Mouse (Mus musculus) neural tube, embryonic 12.5 days (tissue): ENCODE measurements around the gene Ap2a1. TPM values are rescaled to one million over a fixed set of nuclear protein-coding genes. Genes with fewer than 3 reads are reported as not detected.

Source experiments
- ATAC-seq: fragments of 200-750 bp; cut with Nextera tagmentation; 2 replicates; pipeline ENCODE4 v1.8.0; 2017; ENCODE audit warnings: low read depth, mild to moderate bottlenecking, moderate TSS enrichment, moderate library complexity; ENCODE audit not compliant: low FRiP score
- H3K27ac ChIP-seq: fragments of 300-500 bp; sonication (generic); 2 replicates; pipeline ENCODE4 v1.5.1; 2016
- H3K27me3 ChIP-seq: fragments of 300-500 bp; sonication (generic); replicated peaks from 2 replicates; pipeline ENCODE4 v1.6.1; 2016; ENCODE audit warnings: mild to moderate bottlenecking
- H3K36me3 ChIP-seq: fragments of 300-500 bp; sonication (generic); 2 replicates; pipeline ENCODE4 v1.6.1; 2016; ENCODE audit warnings: mild to moderate bottlenecking
- H3K4me1 ChIP-seq: fragments of 300-500 bp; sonication (generic); 2 replicates; pipeline ENCODE4 v1.6.1; 2016
- H3K4me2 ChIP-seq: fragments of 300-500 bp; sonication (generic); replicated peaks from 2 replicates; pipeline ENCODE4 v1.6.1; 2016; ENCODE audit warnings: mild to moderate bottlenecking
- H3K4me3 ChIP-seq: fragments of 300-500 bp; sonication (generic); 2 replicates; pipeline ENCODE4 v1.5.1; 2016
- H3K9ac ChIP-seq: fragments of 300-500 bp; sonication (generic); 2 replicates; pipeline ENCODE4 v1.6.1; 2016; ENCODE audit warnings: mild to moderate bottlenecking
- H3K9me3 ChIP-seq: fragments of 300-500 bp; sonication (generic); 2 replicates; pipeline ENCODE4 v1.6.1; 2016; ENCODE audit warnings: mild to moderate bottlenecking
- WGBS: fragments of 180-500 bp; shearing (Covaris S2); methylation state at CpG from one replicate; pipeline ENCODE4 v1.1.7; 2016; 5-methylcytosine and 5-hydroxymethylcytosine counted together
- polyA plus RNA-seq: library from polyadenylated mRNA; unstranded; fragments of >200 nt; fragmentation: Nextera tagmentation; extraction: Ambion mirVana; gene quantifications from 2 replicates; pipeline ENCODE4 v1.2.1, GENCODE M21; 2016

Gene Ap2a1
- polyA plus RNA-seq, 1 experiment from 2014 or later, result 100 TPM

DNA sequence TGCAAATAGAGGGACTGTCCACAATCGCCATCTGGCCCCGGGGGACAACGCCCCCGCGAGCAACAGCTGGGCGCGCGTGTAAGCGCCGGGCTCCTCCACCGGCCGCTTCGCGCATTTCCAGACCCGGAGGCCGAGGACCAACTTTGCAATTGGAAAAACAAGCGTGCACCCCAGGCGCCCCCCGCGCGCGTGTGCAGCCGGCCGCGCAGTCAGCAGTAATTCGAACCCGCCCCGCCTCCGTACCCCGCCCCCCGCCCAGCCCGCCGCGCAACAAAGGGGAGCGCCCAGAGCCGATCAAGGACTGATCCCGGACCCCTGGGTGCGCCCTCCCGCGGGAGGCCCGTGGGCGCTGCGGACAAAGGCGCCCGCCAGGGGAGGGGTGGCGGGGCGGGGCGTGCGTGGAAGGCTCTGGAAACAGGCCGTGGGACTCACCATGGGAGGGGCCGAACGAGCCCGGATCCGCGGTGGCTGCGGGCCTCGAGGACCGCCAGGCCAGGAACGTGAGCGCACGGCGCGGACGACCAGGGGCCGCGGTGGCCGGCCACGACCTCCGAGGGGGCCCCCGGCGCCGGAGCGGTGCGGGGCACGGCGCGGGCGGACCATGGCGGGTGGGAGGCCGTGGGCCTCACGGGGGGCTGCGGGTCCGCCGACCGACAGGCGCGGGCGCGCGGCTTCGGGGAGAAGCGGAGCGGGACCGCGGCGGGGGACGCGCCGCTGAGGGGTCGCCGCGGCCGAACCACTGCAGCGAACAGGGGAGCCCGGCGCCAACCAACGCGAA, 60.2 kb downstream of the Ap2a1 start:
- Histone ChIP-seq H3K4me2 (peak overlapping the region; percentile 86), H3K4me1 (peaks cover 42% of the 10 kb centered on the region)
- under 1% methylated on average over 108 of the region's 108 CpGs for WGBS

DNA sequence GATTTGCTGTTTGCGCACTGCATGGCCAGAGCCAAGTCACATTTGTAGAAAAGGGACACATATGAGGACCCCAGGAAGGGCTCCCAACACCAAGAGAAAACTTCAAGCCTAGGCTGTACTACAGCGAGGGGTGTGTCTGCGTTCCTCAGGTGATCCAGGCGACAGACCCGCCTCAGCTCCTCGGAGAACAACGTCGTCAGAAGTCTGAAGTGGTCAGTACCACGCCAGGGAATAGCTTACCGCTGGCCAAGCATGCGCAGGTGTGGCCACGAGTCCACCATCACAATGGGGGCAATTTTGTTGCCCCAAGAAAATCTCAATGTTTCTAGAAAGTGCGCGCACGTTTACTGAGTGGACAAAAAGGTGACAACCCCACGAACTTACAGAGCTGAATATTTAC, 60.8 kb downstream of the Ap2a1 start:
- H3K36me3 ChIP-seq, result peaks cover 29% of the 10 kb centered on the region
- peak overlapping the region; percentile 99 for H3K9ac ChIP-seq
- H3K4me2 ChIP-seq, result peak overlapping the region; percentile 86
- WGBS, result 9% methylated on average over 16 of the region's 16 CpGs
- H3K9me3 ChIP-seq, result no peaks in the 10 kb centered on the region
- peaks cover 42% of the 10 kb centered on the region for H3K4me1 ChIP-seq
- H3K27ac ChIP-seq, result peak overlapping the region; percentile 99; the same call in 1 of the 2 replicates
- peak overlapping the region; percentile 97 for H3K4me3 ChIP-seq
- H3K27me3 ChIP-seq, result no peaks in the 10 kb centered on the region
- ATAC-seq, result no peak

More for the DNA sequence above, 60.2 kb downstream of the Ap2a1 start:
- Histone ChIP-seq H3K27me3 (no peaks in the 10 kb centered on the region), H3K9me3 (no peaks in the 10 kb centered on the region), H3K9ac (peak overlapping the region; percentile 99), H3K36me3 (peaks cover 23% of the 10 kb centered on the region), H3K4me3 (peak overlapping the region; percentile 97), H3K27ac (peak overlapping the region; percentile 99)
- peak; percentile 43 for ATAC-seq

- ATAC-seq, result no peak
- peak overlapping the region; percentile 97 for H3K4me3 ChIP-seq
- H3K36me3 ChIP-seq, result peaks cover 36% of the 10 kb centered on the region
- no peak overlapping the region for H3K27ac ChIP-seq
- peaks cover 42% of the 10 kb centered on the region for H3K4me1 ChIP-seq
- H3K9me3 ChIP-seq, result no peaks in the 10 kb centered on the region
- peak overlapping the region; percentile 99 for H3K9ac ChIP-seq
- WGBS, result 68% methylated on average over 9 of the region's 9 CpGs
- H3K4me2 ChIP-seq, result peak overlapping the region; percentile 86
- H3K27me3 ChIP-seq, result no peaks in the 10 kb centered on the region
Measured at GRCm38 (mm10) chr7:44867802-44868201, 61.5 kb downstream of the Ap2a1 start.

DNA sequence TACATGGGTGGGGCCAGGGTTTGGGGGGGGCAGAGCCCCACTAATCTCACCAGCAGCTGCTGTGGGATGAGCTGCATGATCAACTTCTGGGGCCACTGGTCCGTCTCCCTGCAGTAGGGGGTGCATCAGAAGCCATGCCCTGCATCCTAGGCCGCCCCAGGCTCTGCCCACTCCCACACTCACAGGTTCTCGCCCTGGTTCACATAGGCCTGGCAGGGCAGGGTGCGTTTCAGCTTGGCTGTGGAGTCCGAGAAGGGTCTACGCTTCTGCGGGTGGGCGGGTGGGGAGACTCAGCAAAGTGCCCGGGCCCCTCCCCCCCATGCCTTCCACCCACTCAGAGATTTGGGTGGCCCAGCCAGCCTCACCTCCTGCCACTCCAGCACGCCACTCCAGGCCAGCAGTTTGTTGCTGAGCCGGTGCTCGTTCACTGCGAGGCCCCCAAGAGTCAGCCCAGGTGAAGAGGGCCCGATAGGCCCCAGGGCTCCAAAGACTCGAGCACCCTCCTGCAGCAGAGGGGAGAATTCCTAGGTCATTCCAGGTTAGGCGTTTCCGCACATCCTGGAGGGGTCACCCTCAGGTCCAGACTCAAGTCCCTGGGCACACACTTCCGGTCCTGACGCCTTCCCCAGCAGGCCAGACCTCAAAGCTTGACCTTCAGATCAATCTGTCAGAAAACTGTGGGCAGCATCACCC, 62.1 kb downstream of the Ap2a1 start:
- H3K4me1 ChIP-seq, result peaks cover 42% of the 10 kb centered on the region
- H3K4me2 ChIP-seq, result peak overlapping the region; percentile 86
- no peak overlapping the region for H3K27ac ChIP-seq
- no peak for ATAC-seq
- 82% methylated on average over 19 of the region's 19 CpGs for WGBS
- peak overlapping the region; percentile 99; the same call in 1 of the 2 replicates for H3K9ac ChIP-seq
- H3K27me3 ChIP-seq, result no peaks in the 10 kb centered on the region
- no peaks in the 10 kb centered on the region for H3K9me3 ChIP-seq
- H3K36me3 ChIP-seq, result peaks cover 43% of the 10 kb centered on the region
- peak overlapping the region; percentile 97 for H3K4me3 ChIP-seq

GRCm38 (mm10) chr7:44866276-44867009, 62.9 kb downstream of the Ap2a1 start:
- no peaks in the 10 kb centered on the region for H3K9me3 ChIP-seq
- H3K4me1 ChIP-seq, result peaks cover 42% of the 10 kb centered on the region
- 0 out of 2 replicates have a peak overlapping the region, but pooled peaks have one; percentile 99 for H3K9ac ChIP-seq
- peaks cover 50% of the 10 kb centered on the region for H3K36me3 ChIP-seq
- WGBS, result 67% methylated on average over 15 of the region's 15 CpGs
- peak overlapping the region; percentile 86 for H3K4me2 ChIP-seq
- no peaks in the 10 kb centered on the region for H3K27me3 ChIP-seq
- H3K27ac ChIP-seq, result no peak overlapping the region
- no peak for ATAC-seq
- H3K4me3 ChIP-seq, result peak overlapping the region; percentile 97; the same call in 1 of the 2 replicates

DNA sequence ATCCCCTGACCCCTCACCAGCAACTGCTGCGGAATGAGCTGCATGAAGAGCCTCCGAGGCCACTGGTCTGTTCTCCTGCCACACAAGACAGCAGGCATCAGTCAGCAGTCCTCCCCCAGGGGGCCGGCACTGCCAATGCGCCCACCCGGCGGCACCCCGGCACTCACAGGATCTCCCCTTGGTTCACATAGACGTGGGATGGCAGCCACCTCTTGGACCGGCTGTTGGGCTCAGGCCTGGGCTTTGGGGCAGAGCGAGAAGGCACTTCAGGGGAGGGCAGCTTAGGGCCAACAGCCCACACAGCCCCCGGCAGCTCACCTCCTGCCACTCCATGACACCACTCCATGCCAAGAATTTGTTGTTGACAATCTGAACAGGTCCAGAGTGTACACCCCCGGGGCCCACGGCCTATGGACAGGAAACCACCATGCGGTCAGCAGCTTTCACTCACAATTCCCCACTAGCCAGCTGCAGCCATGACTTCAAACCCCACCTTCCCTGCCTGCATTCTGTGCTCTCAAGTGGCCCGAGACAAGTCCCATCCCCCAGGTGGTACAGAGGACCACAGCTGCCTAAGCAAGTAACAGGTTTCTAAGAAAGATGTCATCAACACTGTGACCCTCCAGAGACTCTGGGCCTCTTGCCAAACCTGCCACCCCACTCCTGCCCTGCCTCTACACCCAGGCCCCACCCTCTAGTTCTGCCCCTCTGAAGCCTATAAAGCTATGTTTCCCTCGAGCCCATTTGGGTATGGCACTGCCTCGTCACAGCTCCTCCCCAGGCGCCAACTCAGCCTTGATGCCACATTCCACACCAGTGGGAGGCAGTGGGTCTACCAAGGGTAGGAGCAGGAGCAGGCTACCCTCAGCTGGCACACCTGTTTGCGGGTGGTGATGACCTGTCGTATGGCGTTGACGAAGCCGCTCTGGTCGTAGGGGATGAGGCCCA, 64.4 kb downstream of the Ap2a1 start:
- H3K4me3 ChIP-seq, result no peak overlapping the region
- no peak overlapping the region for H3K27ac ChIP-seq
- peaks cover 53% of the 10 kb centered on the region for H3K36me3 ChIP-seq
- ATAC-seq, result no peak
- no peaks in the 10 kb centered on the region for H3K27me3 ChIP-seq
- H3K4me2 ChIP-seq, result 0 out of 2 replicates have a peak overlapping the region, but pooled peaks have one; percentile 20
- peaks cover 38% of the 10 kb centered on the region for H3K4me1 ChIP-seq
- WGBS, result 90% methylated on average over 24 of the region's 24 CpGs
- H3K9me3 ChIP-seq, result no peaks in the 10 kb centered on the region
- H3K9ac ChIP-seq, result 0 out of 2 replicates have a peak overlapping the region, but pooled peaks have one; percentile 17

GRCm38 (mm10) chr7:44863982-44864494, 65.3 kb downstream of the Ap2a1 start:
- no peaks in the 10 kb centered on the region for H3K27me3 ChIP-seq
- WGBS, result 85% methylated on average over 11 of the region's 11 CpGs
- H3K4me1 ChIP-seq, result peaks cover 42% of the 10 kb centered on the region
- H3K9ac ChIP-seq, result no peak overlapping the region
- no peak for ATAC-seq
- H3K36me3 ChIP-seq, result peaks cover 58% of the 10 kb centered on the region
- H3K9me3 ChIP-seq, result no peaks in the 10 kb centered on the region
- H3K4me3 ChIP-seq, result no peak overlapping the region
- H3K4me2 ChIP-seq, result no peak overlapping the region
- H3K27ac ChIP-seq, result no peak overlapping the region

GRCm38 (mm10) chr7:44863210-44863609, 66.1 kb downstream of the Ap2a1 start:
- H3K4me3 ChIP-seq, result no peak overlapping the region
- 90% methylated on average over 14 of the region's 14 CpGs for WGBS
- no peak overlapping the region for H3K9ac ChIP-seq
- H3K27me3 ChIP-seq, result no peaks in the 10 kb centered on the region
- ATAC-seq, result no peak
- no peaks in the 10 kb centered on the region for H3K9me3 ChIP-seq
- H3K27ac ChIP-seq, result no peak overlapping the region
- H3K4me2 ChIP-seq, result no peak overlapping the region
- H3K36me3 ChIP-seq, result peaks cover 58% of the 10 kb centered on the region
- peaks cover 41% of the 10 kb centered on the region for H3K4me1 ChIP-seq

GRCm38 (mm10) chr7:44862434-44862833, 66.9 kb downstream of the Ap2a1 start:
- peaks cover 58% of the 10 kb centered on the region for H3K36me3 ChIP-seq
- no peak overlapping the region for H3K9ac ChIP-seq
- H3K4me3 ChIP-seq, result no peak overlapping the region
- ATAC-seq, result no peak
- no peaks in the 10 kb centered on the region for H3K9me3 ChIP-seq
- no peak overlapping the region for H3K27ac ChIP-seq
- WGBS, result 89% methylated on average over 8 of the region's 8 CpGs
- peaks cover 40% of the 10 kb centered on the region for H3K4me1 ChIP-seq
- no peak overlapping the region for H3K4me2 ChIP-seq
- H3K27me3 ChIP-seq, result no peaks in the 10 kb centered on the region

GRCm38 (mm10) chr7:44861429-44861816, 67.9 kb downstream of the Ap2a1 start:
- Histone ChIP-seq H3K4me2 (no peak overlapping the region), H3K9me3 (no peaks in the 10 kb centered on the region), H3K9ac (no peak overlapping the region), H3K27me3 (no peaks in the 10 kb centered on the region), H3K27ac (no peak overlapping the region), H3K4me1 (peaks cover 33% of the 10 kb centered on the region), H3K4me3 (no peak overlapping the region), H3K36me3 (peaks cover 52% of the 10 kb centered on the region)
- no peak for ATAC-seq
- WGBS, result 84% methylated on average over 14 of the region's 14 CpGs
